Mouse (Mus musculus): ENCODE results near the gene St7l. TPM values are rescaled to one million over a fixed set of nuclear protein-coding genes. Genes with fewer than 3 reads are reported as not detected.

St7l gene
- polyA plus RNA-seq, 1 experiment from 2014 or later, result 15.8 TPM

- H3K27ac ChIP-seq (ENCODE audit: low read depth), result no peak overlapping the region
- 86% methylated on average over 4 of the region's 4 CpGs for WGBS (ENCODE audit: insufficient replicate concordance)
Observed at GRCm38 (mm10) chr3:104846601-104847000, 17.2 kb upstream of the St7l start.

GRCm38 (mm10) chr3:104854465-104854864 lies 9.3 kb upstream of the St7l start:
- no peak for DNase-seq
- Histone ChIP-seq H3K27me3 (ENCODE audit: insufficient read depth, low read length) (no peaks in the 10 kb centered on the region), H3K4me1 (ENCODE audit: insufficient read depth) (peaks cover 14% of the 10 kb centered on the region), H3K4me3 (ENCODE audit: low read depth, low read length) (no peak overlapping the region), H3K9me3 (ENCODE audit: low read length) (no peaks in the 10 kb centered on the region), H3K9ac (replicated peaks) (no peak overlapping the region), H3K27ac (ENCODE audit: low read depth) (no peak overlapping the region), H3K4me2 (ENCODE audit: low read depth, low read length) (no peak overlapping the region), H3K36me3 (replicated peaks; ENCODE audit: insufficient read depth, low read length) (peaks cover 18% of the 10 kb centered on the region)
- no peak for ATAC-seq
- TF ChIP-seq CTCF (IDR thresholded peaks at IDR 0.05; ENCODE audit: low read depth) (no peak), EP300 (IDR thresholded peaks at IDR 0.05; ENCODE audit: low read depth) (no peak)
- WGBS (ENCODE audit: insufficient replicate concordance), result 69% methylated on average over 1 of the region's 1 CpGs

More at GRCm38 (mm10) chr3:104846601-104847000, 17.2 kb upstream of the St7l start:
- Histone ChIP-seq H3K4me3 (ENCODE audit: low read depth, low read length) (no peak overlapping the region), H3K4me1 (ENCODE audit: insufficient read depth) (no peaks in the 10 kb centered on the region), H3K9me3 (ENCODE audit: low read length) (no peaks in the 10 kb centered on the region), H3K9ac (replicated peaks) (no peak overlapping the region), H3K27me3 (ENCODE audit: insufficient read depth, low read length) (no peaks in the 10 kb centered on the region), H3K4me2 (ENCODE audit: low read depth, low read length) (no peak overlapping the region), H3K36me3 (replicated peaks; ENCODE audit: insufficient read depth, low read length) (peaks cover 29% of the 10 kb centered on the region)
- ATAC-seq (no peak), DNase-seq (no peak)
- no peak for TF ChIP-seq EP300 (IDR thresholded peaks at IDR 0.05; ENCODE audit: low read depth)
- no peak for TF ChIP-seq CTCF (IDR thresholded peaks at IDR 0.05; ENCODE audit: low read depth)

- no peak overlapping the region for H3K4me3 ChIP-seq (ENCODE audit: low read depth, low read length)
- ATAC-seq (no peak), DNase-seq (no peak)
- no peaks in the 10 kb centered on the region for H3K27me3 ChIP-seq (ENCODE audit: insufficient read depth, low read length)
- TF ChIP-seq CTCF (IDR thresholded peaks at IDR 0.05; ENCODE audit: low read depth), result no peak
- peak; percentile 61; the same call in 1 of the 2 replicates for TF ChIP-seq EP300 (IDR thresholded peaks at IDR 0.05; ENCODE audit: low read depth)
- peaks cover 18% of the 10 kb centered on the region for H3K36me3 ChIP-seq (replicated peaks; ENCODE audit: insufficient read depth, low read length)
- H3K27ac ChIP-seq (ENCODE audit: low read depth), result no peak overlapping the region
- no peak overlapping the region for H3K4me2 ChIP-seq (ENCODE audit: low read depth, low read length)
- H3K9me3 ChIP-seq (ENCODE audit: low read length), result no peaks in the 10 kb centered on the region
- peaks cover 18% of the 10 kb centered on the region for H3K4me1 ChIP-seq (ENCODE audit: insufficient read depth)
- no peak overlapping the region for H3K9ac ChIP-seq (replicated peaks)
Observed at GRCm38 (mm10) chr3:104854866-104855265, 8.9 kb upstream of the St7l start.

GRCm38 (mm10) chr3:104856106-104856505 lies 7.7 kb upstream of the St7l start:
- DNase-seq (no peak), ATAC-seq (no peak)
- 48% methylated on average over 1 of the region's 1 CpGs for WGBS (ENCODE audit: insufficient replicate concordance)
- peaks cover 18% of the 10 kb centered on the region for H3K36me3 ChIP-seq (replicated peaks; ENCODE audit: insufficient read depth, low read length)
- TF ChIP-seq EP300 (IDR thresholded peaks at IDR 0.05; ENCODE audit: low read depth), result no peak
- TF ChIP-seq CTCF (IDR thresholded peaks at IDR 0.05; ENCODE audit: low read depth), result no peak
- no peaks in the 10 kb centered on the region for H3K27me3 ChIP-seq (ENCODE audit: insufficient read depth, low read length)
- H3K4me2 ChIP-seq (ENCODE audit: low read depth, low read length), result no peak overlapping the region
- no peaks in the 10 kb centered on the region for H3K9me3 ChIP-seq (ENCODE audit: low read length)
- no peak overlapping the region for H3K27ac ChIP-seq (ENCODE audit: low read depth)
- no peak overlapping the region for H3K9ac ChIP-seq (replicated peaks)
- H3K4me3 ChIP-seq (ENCODE audit: low read depth, low read length), result no peak overlapping the region
- H3K4me1 ChIP-seq (ENCODE audit: insufficient read depth), result peaks cover 19% of the 10 kb centered on the region

GRCm38 (mm10) chr3:104858560-104858959 lies 5.2 kb upstream of the St7l start:
- Histone ChIP-seq H3K9ac (replicated peaks) (no peak overlapping the region), H3K4me2 (ENCODE audit: low read depth, low read length) (no peak overlapping the region), H3K9me3 (ENCODE audit: low read length) (no peaks in the 10 kb centered on the region), H3K4me1 (ENCODE audit: insufficient read depth) (peaks cover 34% of the 10 kb centered on the region), H3K27me3 (ENCODE audit: insufficient read depth, low read length) (no peaks in the 10 kb centered on the region), H3K27ac (ENCODE audit: low read depth) (no peak overlapping the region), H3K4me3 (ENCODE audit: low read depth, low read length) (no peak overlapping the region), H3K36me3 (replicated peaks; ENCODE audit: insufficient read depth, low read length) (peaks cover 15% of the 10 kb centered on the region)
- DNase-seq (no peak), ATAC-seq (peak; percentile 23; the same call in 1 of the 2 replicates)
- TF ChIP-seq EP300 (IDR thresholded peaks at IDR 0.05; ENCODE audit: low read depth), result no peak
- TF ChIP-seq CTCF (IDR thresholded peaks at IDR 0.05; ENCODE audit: low read depth), result no peak
- 75% methylated on average over 1 of the region's 1 CpGs for WGBS (ENCODE audit: insufficient replicate concordance)

- under 1% methylated on average over 48 of the region's 48 CpGs for WGBS (ENCODE audit: insufficient replicate concordance)
- TF ChIP-seq CTCF (IDR thresholded peaks at IDR 0.05; ENCODE audit: low read depth) (peak; percentile 9; the same call in 1 of the 2 replicates), EP300 (IDR thresholded peaks at IDR 0.05; ENCODE audit: low read depth) (no peak)
Observed at GRCm38 (mm10) chr3:104864651-104865340, 991 bp downstream of the St7l start.

More at GRCm38 (mm10) chr3:104864651-104865340, 991 bp downstream of the St7l start:
- H3K27ac ChIP-seq (ENCODE audit: low read depth), result peak overlapping the region; percentile 98
- H3K9ac ChIP-seq (replicated peaks), result peak overlapping the region; percentile 89
- ATAC-seq (peak; percentile 79), DNase-seq (peak; percentile 86)
- peaks cover 26% of the 10 kb centered on the region for H3K4me1 ChIP-seq (ENCODE audit: insufficient read depth)
- peak overlapping the region; percentile 77 for H3K4me2 ChIP-seq (ENCODE audit: low read depth, low read length)
- H3K4me3 ChIP-seq (ENCODE audit: low read depth, low read length), result peak overlapping the region; percentile 79
- no peaks in the 10 kb centered on the region for H3K27me3 ChIP-seq (ENCODE audit: insufficient read depth, low read length)
- H3K36me3 ChIP-seq (replicated peaks; ENCODE audit: insufficient read depth, low read length), result no peaks in the 10 kb centered on the region
- no peaks in the 10 kb centered on the region for H3K9me3 ChIP-seq (ENCODE audit: low read length)
